Mouse (Mus musculus) myocyte (in vitro differentiated cells): ENCODE results near the gene Tex50. TPM values are rescaled to one million over a fixed set of nuclear protein-coding genes. Genes with fewer than 3 reads are reported as not detected.

Source experiments
- H3K27me3 ChIP-seq: one replicate; pipeline ENCODE4 v1.6.1; 2011; ENCODE audit not compliant: control insufficient read depth, insufficient read depth, insufficient read length
- H3K36me3 ChIP-seq: one replicate; pipeline ENCODE4 v1.6.1; 2011; ENCODE audit not compliant: control insufficient read depth, insufficient read depth
- H3K4me2 ChIP-seq: one replicate; pipeline ENCODE4 v1.6.1; 2011; ENCODE audit warnings: low read depth, control low read depth
- H3K4me3 ChIP-seq: one replicate; pipeline ENCODE4 v1.5.1; 2011; ENCODE audit warnings: mild to moderate bottlenecking, control low read depth, moderate library complexity
- H3K79me2 ChIP-seq: one replicate; pipeline ENCODE4 v1.6.1; 2011; ENCODE audit not compliant: control insufficient read depth, insufficient read depth
- H3ac ChIP-seq: one replicate; pipeline ENCODE4 v1.6.1; 2011; ENCODE audit not compliant: control insufficient read depth, insufficient read length
- CEBPB ChIP-seq: IDR thresholded peaks from 2 replicates; pipeline ENCODE4 v1.6.1; 2011; ENCODE audit warnings: mild to moderate bottlenecking, moderate library complexity; ENCODE audit not compliant: poor library complexity, insufficient read depth, severe bottlenecking
- E2F4 ChIP-seq: IDR thresholded peaks from one replicate; pipeline ENCODE4 v1.6.1; 2011; ENCODE audit warnings: mild to moderate bottlenecking, control low read depth, moderate library complexity; ENCODE audit not compliant: insufficient read depth
- MAX ChIP-seq: IDR thresholded peaks from one replicate; pipeline ENCODE4 v1.6.1; 2011; ENCODE audit warnings: low read depth, mild to moderate bottlenecking, control low read depth
- MYOD1 ChIP-seq, 3 experiments: IDR thresholded peaks; one replicate each; pipeline ENCODE4 v1.6.1; 2011; ENCODE audit warnings: control low read depth in 2 of 3, low read depth in 2 of 3, mild to moderate bottlenecking in 2 of 3, moderate library complexity in 1 of 3; ENCODE audit not compliant: insufficient read length in 2 of 3, control insufficient read depth in 1 of 3
- MYOG ChIP-seq, 3 experiments: IDR thresholded peaks; one replicate each; pipeline ENCODE4 v1.6.1; 2011; ENCODE audit warnings: control low read depth in 2 of 3, low read depth in 2 of 3, mild to moderate bottlenecking in 2 of 3; ENCODE audit not compliant: insufficient read length in 2 of 3, control insufficient read depth in 1 of 3, insufficient read depth in 1 of 3
- POLR2A ChIP-seq: IDR thresholded peaks from one replicate; pipeline ENCODE4 v1.6.1; 2011; ENCODE audit warnings: low read depth, mild to moderate bottlenecking, control low read depth, moderate library complexity; ENCODE audit not compliant: insufficient read length
- POLR2AphosphoS2 ChIP-seq: IDR thresholded peaks from one replicate; pipeline ENCODE4 v1.6.1; 2011; ENCODE audit warnings: low read depth, control low read depth; ENCODE audit not compliant: insufficient read length
- REST ChIP-seq: IDR thresholded peaks from one replicate; pipeline ENCODE4 v1.6.1; 2011; ENCODE audit warnings: mild to moderate bottlenecking, control low read depth, moderate library complexity; ENCODE audit not compliant: insufficient read depth, insufficient read length
- SRF ChIP-seq: IDR thresholded peaks from one replicate; pipeline ENCODE4 v1.6.1; 2011; ENCODE audit warnings: low read depth; ENCODE audit not compliant: control insufficient read depth, insufficient read length
- TCF12 ChIP-seq: IDR thresholded peaks from one replicate; pipeline ENCODE4 v1.6.1; 2011; ENCODE audit warnings: mild to moderate bottlenecking, control low read depth; ENCODE audit not compliant: poor library complexity, insufficient read depth, severe bottlenecking
- TCF3 ChIP-seq: IDR thresholded peaks from one replicate; pipeline ENCODE4 v1.6.1; 2011; ENCODE audit warnings: low read depth, control low read depth; ENCODE audit not compliant: insufficient read length
- USF1 ChIP-seq: IDR thresholded peaks from one replicate; pipeline ENCODE4 v1.6.1; 2011; ENCODE audit warnings: low read depth, mild to moderate bottlenecking, control low read depth, moderate library complexity
- polyA plus RNA-seq: library from polyadenylated mRNA; unstranded; fragments of >200 nt; fragmentation: generic; extraction: Trizol; gene quantifications from one replicate; pipeline ENCODE4 v1.2.1, GENCODE M21; 2012; ENCODE audit warnings: missing spikeins

Tex50 gene
- polyA plus RNA-seq, 1 experiment = not detected

- H3ac ChIP-seq = no peak overlapping the region
- H3K36me3 ChIP-seq = no peaks in the 10 kb centered on the region
- H3K4me2 ChIP-seq = no peak overlapping the region
- TF ChIP-seq POLR2A (no peak), MYOD1 (IDR thresholded peaks at IDR 0.05; ENCODE audit: control insufficient read depth in 1 of 3, insufficient read length in 2 of 3, low read depth in 2 of 3) (no peak), MAX (no peak), TCF12 (no peak), E2F4 (no peak)
- no peaks in the 10 kb centered on the region for H3K79me2 ChIP-seq
- H3K4me3 ChIP-seq = no peak overlapping the region
- no peaks in the 10 kb centered on the region for H3K27me3 ChIP-seq
These were observed 36.3 kb downstream of the Tex50 start for GRCm38 (mm10) chr1:161122661-161123418.

- no peak overlapping the region for H3ac ChIP-seq
- H3K27me3 ChIP-seq = no peaks in the 10 kb centered on the region
- no peaks in the 10 kb centered on the region for H3K36me3 ChIP-seq
- TF ChIP-seq MYOG (IDR thresholded peaks at IDR 0.05; ENCODE audit: control insufficient read depth in 1 of 3, insufficient read depth in 1 of 3, insufficient read length in 2 of 3, low read depth in 2 of 3) = peak in 1 of 3 experiments; percentile 42
- TF ChIP-seq POLR2A = no peak
- TF ChIP-seq MYOD1 (IDR thresholded peaks at IDR 0.05; ENCODE audit: control insufficient read depth in 1 of 3, insufficient read length in 2 of 3, low read depth in 2 of 3) = no peak
- H3K4me2 ChIP-seq = peak overlapping the region; percentile 8
- H3K79me2 ChIP-seq = no peaks in the 10 kb centered on the region
- H3K4me3 ChIP-seq = no peak overlapping the region
These were observed 44.5 kb downstream of the Tex50 start for GRCm38 (mm10) chr1:161114591-161114990.

- H3K4me3 ChIP-seq = no peak overlapping the region
- no peak for TF ChIP-seq POLR2A
- TF ChIP-seq MYOG (IDR thresholded peaks at IDR 0.05; ENCODE audit: control insufficient read depth in 1 of 3, insufficient read depth in 1 of 3, insufficient read length in 2 of 3, low read depth in 2 of 3) = no peak
- no peak for TF ChIP-seq TCF12
- TF ChIP-seq E2F4 = no peak
- no peak for TF ChIP-seq MYOD1 (IDR thresholded peaks at IDR 0.05; ENCODE audit: control insufficient read depth in 1 of 3, insufficient read length in 2 of 3, low read depth in 2 of 3)
- TF ChIP-seq USF1 = no peak
- no peak for TF ChIP-seq POLR2AphosphoS2
- no peak for TF ChIP-seq REST
- no peak for TF ChIP-seq CEBPB
- TF ChIP-seq MAX = no peak
- no peak for TF ChIP-seq SRF
- TF ChIP-seq TCF3 = no peak
- no peak overlapping the region for H3ac ChIP-seq
- H3K79me2 ChIP-seq = no peaks in the 10 kb centered on the region
- H3K4me2 ChIP-seq = no peak overlapping the region
- H3K36me3 ChIP-seq = peaks cover 27% of the 10 kb centered on the region
- H3K27me3 ChIP-seq = no peaks in the 10 kb centered on the region
These were observed 49.9 kb downstream of the Tex50 start for GRCm38 (mm10) chr1:161109216-161109615.

Other genes with a start within 250 kb of the Tex50 start
- 0.26 TPM for gene Serpinc1, start 180.7 kb downstream of the Tex50 start, polyA plus RNA-seq
- 1.4 TPM for gene Zbtb37, start 124.5 kb downstream of the Tex50 start, polyA plus RNA-seq
- gene Dars2, start 88.7 kb downstream of the Tex50 start, polyA plus RNA-seq = 18.1 TPM
- 4.5 TPM for gene Cenpl, start 88.6 kb downstream of the Tex50 start, polyA plus RNA-seq
- gene Klhl20, start 27.8 kb downstream of the Tex50 start, polyA plus RNA-seq = 10.1 TPM
- 1.1 TPM for gene Ankrd45, start 16.6 kb downstream of the Tex50 start, polyA plus RNA-seq
- 203 TPM for gene Prdx6, start 91.9 kb upstream of the Tex50 start, polyA plus RNA-seq
- not detected for gene Tnfsf4, start 236.1 kb upstream of the Tex50 start, polyA plus RNA-seq